Mouse (Mus musculus) heart, embryonic 11.5 days (tissue): ENCODE measurements around the gene Ubxn11. TPM values are rescaled to one million over a fixed set of nuclear protein-coding genes. Genes with fewer than 3 reads are reported as not detected.
A peak's percentile ranks its signal among the peaks of the same experiment; 100 is the strongest.

Experiments
- ATAC-seq: fragments of 200-750 bp; cut with Nextera tagmentation; replicated peaks from 2 replicates; pipeline ENCODE4 v1.8.0; 2017; ENCODE audit warnings: moderate library complexity; ENCODE audit not compliant: insufficient number of reproducible peaks, low FRiP score, low TSS enrichment
- H3K27ac ChIP-seq: fragments of 300-500 bp; sonication (generic); 2 replicates; pipeline ENCODE4 v1.5.1; 2014; ENCODE audit warnings: mild to moderate bottlenecking, low read depth, low read length
- H3K27me3 ChIP-seq: fragments of 300-500 bp; sonication (generic); 2 replicates; pipeline ENCODE4 v1.6.1; 2014; ENCODE audit warnings: mild to moderate bottlenecking, low read length, mixed read lengths; ENCODE audit not compliant: control insufficient read depth, insufficient read depth
- H3K36me3 ChIP-seq: fragments of 300-500 bp; sonication (generic); 2 replicates; pipeline ENCODE4 v1.6.1; 2014; ENCODE audit warnings: mild to moderate bottlenecking, low read length, moderate library complexity, mixed read lengths; ENCODE audit not compliant: control insufficient read depth, insufficient read depth
- H3K4me1 ChIP-seq: fragments of 300-500 bp; sonication (generic); 2 replicates; pipeline ENCODE4 v1.6.1; 2014; ENCODE audit warnings: low read length; ENCODE audit not compliant: control insufficient read depth, insufficient read depth
- H3K4me2 ChIP-seq: fragments of 300-500 bp; sonication (generic); 2 replicates; pipeline ENCODE4 v1.6.1; 2014; ENCODE audit warnings: mild to moderate bottlenecking, moderate library complexity
- H3K4me3 ChIP-seq: fragments of 300-500 bp; sonication (generic); 2 replicates; pipeline ENCODE4 v1.5.1; 2014; ENCODE audit warnings: low read depth, low read length
- H3K9ac ChIP-seq: fragments of 300-500 bp; sonication (generic); 2 replicates; pipeline ENCODE4 v1.6.1; 2014; ENCODE audit warnings: mild to moderate bottlenecking, low read depth, low read length, moderate library complexity
- H3K9me3 ChIP-seq: fragments of 300-500 bp; sonication (generic); replicated peaks from 2 replicates; pipeline ENCODE4 v1.6.1; 2016; ENCODE audit warnings: low read length; ENCODE audit not compliant: control insufficient read depth
- WGBS: fragments of 180-500 bp; shearing (Covaris S2); extraction: QIAGEN DNeasy Blood & Tissue Kit; methylation state at CpG from one replicate; pipeline ENCODE4 v1.1.7; 2014; ENCODE audit not compliant: insufficient replicate concordance; 5-methylcytosine and 5-hydroxymethylcytosine counted together
- polyA plus RNA-seq: library from polyadenylated mRNA; unstranded; fragments of >200 nt; fragmentation: Nextera tagmentation; extraction: Ambion mirVana; gene quantifications from 2 replicates; pipeline ENCODE4 v1.2.1, GENCODE M21; 2014

The Ubxn11 gene
- polyA plus RNA-seq, 1 experiment from 2014 or later = 2.0 TPM

GRCm38 (mm10) chr4:134084999-134085398, 17.4 kb upstream of the Ubxn11 start:
- Histone ChIP-seq H3K4me1 (peaks cover 8% of the 10 kb centered on the region), H3K9ac (no peak overlapping the region), H3K27me3 (peaks cover 10% of the 10 kb centered on the region; the same call in 1 of the 2 replicates), H3K27ac (no peak overlapping the region), H3K4me3 (no peak overlapping the region), H3K36me3 (no peaks in the 10 kb centered on the region), H3K9me3 (no peaks in the 10 kb centered on the region), H3K4me2 (no peak overlapping the region)
- no peak for ATAC-seq
- WGBS = 81% methylated on average over 4 of the region's 4 CpGs

- Histone ChIP-seq H3K27ac (no peak overlapping the region), H3K36me3 (no peaks in the 10 kb centered on the region), H3K4me2 (no peak overlapping the region), H3K4me1 (no peaks in the 10 kb centered on the region), H3K9ac (no peak overlapping the region), H3K27me3 (no peaks in the 10 kb centered on the region), H3K9me3 (no peaks in the 10 kb centered on the region), H3K4me3 (no peak overlapping the region)
- ATAC-seq = peak; percentile 53; the same call in 1 of the 2 replicates
- 31% methylated on average over 7 of the region's 7 CpGs for WGBS
Observed at GRCm38 (mm10) chr4:134087412-134087811, 15.0 kb upstream of the Ubxn11 start.

- 78% methylated on average over 9 of the region's 9 CpGs for WGBS
- Histone ChIP-seq H3K36me3 (no peaks in the 10 kb centered on the region), H3K4me2 (no peak overlapping the region), H3K27ac (no peak overlapping the region), H3K9ac (no peak overlapping the region), H3K27me3 (no peaks in the 10 kb centered on the region), H3K9me3 (no peaks in the 10 kb centered on the region), H3K4me1 (no peaks in the 10 kb centered on the region), H3K4me3 (no peak overlapping the region)
- ATAC-seq = no peak
Observed at GRCm38 (mm10) chr4:134089029-134089428, 13.3 kb upstream of the Ubxn11 start.

- Histone ChIP-seq H3K27me3 (no peaks in the 10 kb centered on the region), H3K9ac (no peak overlapping the region), H3K4me3 (no peak overlapping the region), H3K27ac (no peak overlapping the region), H3K9me3 (no peaks in the 10 kb centered on the region), H3K4me2 (no peak overlapping the region), H3K36me3 (no peaks in the 10 kb centered on the region), H3K4me1 (no peaks in the 10 kb centered on the region)
- WGBS = 70% methylated on average over 16 of the region's 16 CpGs
- ATAC-seq = no peak
Observed at GRCm38 (mm10) chr4:134090521-134091224, 11.7 kb upstream of the Ubxn11 start.

- H3K4me1 ChIP-seq = no peaks in the 10 kb centered on the region
- H3K27me3 ChIP-seq = no peaks in the 10 kb centered on the region
- ATAC-seq = no peak
- no peak overlapping the region for H3K4me2 ChIP-seq
- H3K9me3 ChIP-seq = no peaks in the 10 kb centered on the region
- WGBS = 70% methylated on average over 6 of the region's 6 CpGs
- H3K9ac ChIP-seq = no peak overlapping the region
- H3K36me3 ChIP-seq = no peaks in the 10 kb centered on the region
- H3K27ac ChIP-seq = no peak overlapping the region
- H3K4me3 ChIP-seq = no peak overlapping the region
Observed at GRCm38 (mm10) chr4:134091225-134091529, 11.2 kb upstream of the Ubxn11 start.

GRCm38 (mm10) chr4:134092382-134093288, 9.7 kb upstream of the Ubxn11 start:
- H3K4me3 ChIP-seq = no peak overlapping the region
- no peak overlapping the region for H3K4me2 ChIP-seq
- ATAC-seq = no peak
- H3K4me1 ChIP-seq = no peaks in the 10 kb centered on the region
- H3K27me3 ChIP-seq = no peaks in the 10 kb centered on the region
- 66% methylated on average over 6 of the region's 6 CpGs for WGBS
- no peaks in the 10 kb centered on the region for H3K36me3 ChIP-seq
- no peak overlapping the region for H3K27ac ChIP-seq
- no peak overlapping the region for H3K9ac ChIP-seq
- H3K9me3 ChIP-seq = no peaks in the 10 kb centered on the region

GRCm38 (mm10) chr4:134094004-134094564, 8.3 kb upstream of the Ubxn11 start:
- Histone ChIP-seq H3K36me3 (no peaks in the 10 kb centered on the region), H3K4me1 (peaks cover 6% of the 10 kb centered on the region; the same call in 1 of the 2 replicates), H3K4me3 (no peak overlapping the region), H3K9ac (no peak overlapping the region), H3K4me2 (no peak overlapping the region), H3K27me3 (no peaks in the 10 kb centered on the region), H3K9me3 (no peaks in the 10 kb centered on the region), H3K27ac (no peak overlapping the region)
- ATAC-seq = no peak
- WGBS = 80% methylated on average over 7 of the region's 7 CpGs

GRCm38 (mm10) chr4:134094923-134095547, 7.3 kb upstream of the Ubxn11 start, which contains the start of gene Cd52:
Cd52 (minus strand) TSS chr4:134095082.
- H3K4me2 ChIP-seq = no peak within 1 kb of the TSS
- no peaks in the 10 kb centered on the region for H3K27me3 ChIP-seq
- H3K27ac ChIP-seq = no peak within 1 kb of the TSS
- ATAC-seq = no peak
- H3K9me3 ChIP-seq = no peaks in the 10 kb centered on the region
- no peaks in the 10 kb centered on the region for H3K36me3 ChIP-seq
- no peak within 1 kb of the TSS for H3K9ac ChIP-seq
- H3K4me1 ChIP-seq = peaks cover 6% of the 10 kb centered on the region; the same call in 1 of the 2 replicates
- WGBS = 61% methylated on average over 3 of the region's 3 CpGs
- H3K4me3 ChIP-seq = no peak within 1 kb of the TSS
